Mouse (Mus musculus) gastrocnemius, postnatal 25 days (tissue): Measurements from ENCODE around the gene Cntn4. TPM values are rescaled to one million over a fixed set of nuclear protein-coding genes. Genes with fewer than 3 reads are reported as not detected.
"Not testable (repeated sequence)": the region's sequence is repeated elsewhere in the genome, so short reads cannot be mapped to it uniquely, and the experiment has no call there.

Experiments used
- DNase-seq: peaks from one replicate; pipeline ENCODE4 v3.0.0; 2022
- total RNA-seq, 2 experiments: library from RNA; stranded (reverse); gene quantifications; 1 replicate in 1 of 2; 2 replicates in 1 of 2; pipeline ENCODE4 v1.2.3; 2021

Gene Cntn4
- total RNA-seq, 2 experiments from 2014 or later, result not detected

GRCm38 (mm10) chr6:106332466-106332865 lies 655.0 kb downstream of the Cntn4 start:
- no peak for DNase-seq

GRCm38 (mm10) chr6:106332933-106333332 lies 655.5 kb downstream of the Cntn4 start:
- DNase-seq, result no peak

GRCm38 (mm10) chr6:106335066-106335465 lies 657.6 kb downstream of the Cntn4 start:
- DNase-seq, result no peak

- DNase-seq, result no peak
These were observed 659.3 kb downstream of the Cntn4 start for GRCm38 (mm10) chr6:106336805-106337204.

- no peak for DNase-seq
These were observed 660.4 kb downstream of the Cntn4 start for GRCm38 (mm10) chr6:106337829-106338228.

GRCm38 (mm10) chr6:106341114-106341513 lies 663.7 kb downstream of the Cntn4 start:
- DNase-seq, result no peak

- DNase-seq, result no peak
These were observed 672.6 kb downstream of the Cntn4 start for GRCm38 (mm10) chr6:106350072-106350471.

GRCm38 (mm10) chr6:106351389-106351788 lies 673.9 kb downstream of the Cntn4 start:
- DNase-seq, result no peak

- not testable (repeated sequence) for DNase-seq
These were observed 681.3 kb downstream of the Cntn4 start for GRCm38 (mm10) chr6:106358801-106359200.

GRCm38 (mm10) chr6:106381288-106382025 lies 704.0 kb downstream of the Cntn4 start:
- DNase-seq, result no peak

- no peak for DNase-seq
These were observed 710.5 kb downstream of the Cntn4 start for GRCm38 (mm10) chr6:106387833-106388406.

- DNase-seq, result no peak
These were observed 730.6 kb downstream of the Cntn4 start for GRCm38 (mm10) chr6:106408014-106408413.

- no peak for DNase-seq
These were observed 731.2 kb downstream of the Cntn4 start for GRCm38 (mm10) chr6:106408634-106409033.

- DNase-seq, result no peak
These were observed 745.5 kb downstream of the Cntn4 start for GRCm38 (mm10) chr6:106422947-106423346.

GRCm38 (mm10) chr6:106423471-106423870 lies 746.0 kb downstream of the Cntn4 start:
- DNase-seq, result no peak

GRCm38 (mm10) chr6:106426615-106427014 lies 749.2 kb downstream of the Cntn4 start:
- no peak for DNase-seq

- no peak for DNase-seq
These were observed 754.0 kb downstream of the Cntn4 start for GRCm38 (mm10) chr6:106431466-106431865.

- no peak for DNase-seq
These were observed 763.3 kb downstream of the Cntn4 start for GRCm38 (mm10) chr6:106440786-106441185.

GRCm38 (mm10) chr6:106441246-106441645 lies 763.8 kb downstream of the Cntn4 start:
- DNase-seq, result no peak

GRCm38 (mm10) chr6:106454131-106454838 lies 776.8 kb downstream of the Cntn4 start:
- no peak for DNase-seq

- no peak for DNase-seq
These were observed 778.2 kb downstream of the Cntn4 start for GRCm38 (mm10) chr6:106455616-106456015.

GRCm38 (mm10) chr6:106458166-106458565 lies 780.7 kb downstream of the Cntn4 start:
- DNase-seq, result no peak

GRCm38 (mm10) chr6:106462403-106462802 lies 784.9 kb downstream of the Cntn4 start:
- no peak for DNase-seq
